Mouse (Mus musculus) hindbrain, embryonic 12.5 days (tissue): ENCODE results near the gene Lep. TPM values are rescaled to one million over a fixed set of nuclear protein-coding genes. Genes with fewer than 3 reads are reported as not detected.

Experiments
- microRNA-seq: library from miRNA; unstranded; fragments of <30 nt; microRNA quantifications from one replicate; pipeline ENCODE4, GENCODE M21; 2017
- polyA plus RNA-seq: library from polyadenylated mRNA; unstranded; fragments of >200 nt; fragmentation: Nextera tagmentation; extraction: Ambion mirVana; gene quantifications from 2 replicates; pipeline ENCODE4 v1.2.1, GENCODE M21; 2016

The Lep gene
- polyA plus RNA-seq, 1 experiment from 2014 or later: not detected

Small RNA genes lying within 50 kb of the gene (microRNA-seq; reads per million reads assigned to microRNA genes)
- gene Mir129-1: 35.5 reads per million, percentile 35 among the genes with 10 or more reads in this experiment

Other genes with a start within 250 kb of the Lep start
- 3.6 and 4.6 TPM in 2 replicates for gene Lrrc4, start 228.5 kb upstream of the Lep start, polyA plus RNA-seq
- 57.7 and 61.0 TPM in 2 replicates for gene Rbm28, start 104.8 kb downstream of the Lep start, polyA plus RNA-seq
- 2.4 and 2.6 TPM in 2 replicates for gene Prrt4, start 119.4 kb downstream of the Lep start, polyA plus RNA-seq
- gene Impdh1, start 156.1 kb downstream of the Lep start, polyA plus RNA-seq: 49.9 and 52.4 TPM in 2 replicates
- 31.8 and 32.1 TPM in 2 replicates for gene Hilpda, start 212.3 kb downstream of the Lep start, polyA plus RNA-seq
- 0.65 and 0.72 TPM in 2 replicates for gene Fam71f2, start 219.4 kb downstream of the Lep start, polyA plus RNA-seq